Mouse (Mus musculus) liver, postnatal 0 days (tissue): Measurements from ENCODE around the gene Poc1b. TPM values are rescaled to one million over a fixed set of nuclear protein-coding genes. Genes with fewer than 3 reads are reported as not detected.

ENCODE experiments used
- ATAC-seq: fragments of 200-750 bp; cut with Nextera tagmentation; 2 replicates; pipeline ENCODE4 v1.8.0; 2017; ENCODE audit warnings: mild to moderate bottlenecking, moderate library complexity
- DNase-seq: peaks from one replicate; pipeline ENCODE4 v3.0.0-alpha.2; 2016
- H3K27ac ChIP-seq: fragments of 300-500 bp; sonication (generic); 2 replicates; pipeline ENCODE4 v1.5.1; 2014; ENCODE audit warnings: antibody characterized with exemption, moderate library complexity, mild to moderate bottlenecking, low read depth
- H3K27me3 ChIP-seq: fragments of 300-500 bp; sonication (generic); 2 replicates; pipeline ENCODE4 v1.6.1; 2014; ENCODE audit warnings: low read length, control low read depth, mixed read lengths; ENCODE audit not compliant: insufficient read depth
- H3K36me3 ChIP-seq: fragments of 300-500 bp; sonication (generic); replicated peaks from 2 replicates; pipeline ENCODE4 v1.6.1; 2014; ENCODE audit warnings: mild to moderate bottlenecking, control low read depth, low read length, moderate library complexity, mixed read lengths; ENCODE audit not compliant: insufficient read depth
- H3K4me1 ChIP-seq: fragments of 300-500 bp; sonication (generic); 2 replicates; pipeline ENCODE4 v1.6.1; 2014; ENCODE audit warnings: antibody characterized with exemption, mild to moderate bottlenecking, control low read depth; ENCODE audit not compliant: insufficient read depth
- H3K4me2 ChIP-seq: fragments of 300-500 bp; sonication (generic); 2 replicates; pipeline ENCODE4 v1.6.1; 2014; ENCODE audit warnings: low read depth, mild to moderate bottlenecking, low read length, moderate library complexity, mixed read lengths
- H3K4me3 ChIP-seq: fragments of 300-500 bp; sonication (generic); 2 replicates; pipeline ENCODE4 v1.5.1; 2014; ENCODE audit warnings: low read depth, low read length
- H3K9ac ChIP-seq: fragments of 300-500 bp; sonication (generic); replicated peaks from 2 replicates; pipeline ENCODE4 v1.6.1; 2014; ENCODE audit warnings: mild to moderate bottlenecking, moderate library complexity
- H3K9me3 ChIP-seq: fragments of 300-500 bp; sonication (generic); 2 replicates; pipeline ENCODE4 v1.6.1; 2016; ENCODE audit warnings: mild to moderate bottlenecking, control low read depth, low read length, mixed read lengths
- CTCF ChIP-seq: sonication (generic); IDR thresholded peaks from 2 replicates; pipeline ENCODE4 v1.5.1; 2016; ENCODE audit warnings: antibody characterized with exemption, low read depth
- EP300 ChIP-seq: IDR thresholded peaks from 2 replicates; pipeline ENCODE4 v1.6.1; 2016; ENCODE audit warnings: antibody characterized with exemption, low read depth, mild to moderate bottlenecking
- WGBS: fragments of 180-500 bp; shearing (Covaris S2); extraction: QIAGEN DNeasy Blood & Tissue Kit; methylation state at CpG from one replicate; pipeline ENCODE4 v1.1.7; 2014; ENCODE audit not compliant: insufficient replicate concordance; 5-methylcytosine and 5-hydroxymethylcytosine counted together
- polyA plus RNA-seq: library from polyadenylated mRNA; unstranded; fragments of >200 nt; fragmentation: Nextera tagmentation; extraction: Ambion mirVana; gene quantifications from 2 replicates; pipeline ENCODE4 v1.2.1, GENCODE M21; 2015

Gene Poc1b
- polyA plus RNA-seq, 1 experiment from 2014 or later, result 3.9 TPM

DNA sequence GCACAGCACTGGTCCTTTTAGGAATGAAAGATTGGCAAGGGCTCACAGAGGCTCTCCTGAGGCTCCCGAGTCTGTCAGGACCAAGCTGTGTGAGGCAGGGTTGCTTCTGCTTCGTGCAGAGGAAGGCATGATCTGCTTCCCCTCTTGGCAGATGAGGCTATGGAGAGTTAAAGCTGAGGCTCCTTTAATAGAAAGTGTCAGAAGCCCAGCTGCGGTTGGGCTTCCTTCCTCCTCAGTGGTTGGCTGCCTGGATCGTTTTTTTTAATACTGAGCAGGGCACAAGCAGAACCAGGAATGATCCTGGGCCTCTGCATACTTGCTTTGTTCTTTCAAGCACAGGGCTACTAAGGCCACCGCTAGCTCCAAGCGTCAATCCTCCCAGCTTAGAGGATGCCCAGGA is 23.8 kb downstream of the Poc1b start:
- Histone ChIP-seq H3K4me3 (no peak overlapping the region), H3K9ac (no peak overlapping the region), H3K4me1 (peaks cover 9% of the 10 kb centered on the region), H3K4me2 (peak overlapping the region; percentile 29; the same call in 1 of the 2 replicates), H3K9me3 (no peaks in the 10 kb centered on the region), H3K36me3 (no peaks in the 10 kb centered on the region; the same call in 1 of the 2 replicates), H3K27me3 (no peaks in the 10 kb centered on the region), H3K27ac (peak overlapping the region; percentile 67)
- ATAC-seq (peak; percentile 31), DNase-seq (no peak)
- TF ChIP-seq EP300 (no peak), CTCF (no peak)
- WGBS, result 24% methylated on average over 6 of the region's 6 CpGs

DNA sequence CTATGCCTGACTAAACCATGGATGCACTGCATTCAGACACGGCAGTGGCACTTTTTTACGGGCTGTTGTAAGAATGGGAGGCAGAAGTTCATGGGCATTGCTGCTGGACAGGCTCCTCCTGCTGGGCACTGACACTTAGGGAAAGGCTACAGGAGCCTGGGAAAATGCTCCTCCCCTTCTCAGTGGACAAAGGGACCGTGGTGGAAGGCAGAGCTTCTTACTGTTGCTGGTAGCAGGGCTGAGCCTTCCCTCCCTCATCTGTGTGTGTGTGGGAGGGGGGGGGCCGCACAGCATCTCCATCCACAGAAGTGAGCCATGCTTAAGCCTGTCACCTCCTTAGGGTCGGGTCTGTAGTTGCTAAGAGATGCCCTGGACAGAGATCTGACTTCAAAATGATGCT is 24.5 kb downstream of the Poc1b start:
- Histone ChIP-seq H3K9me3 (no peaks in the 10 kb centered on the region), H3K9ac (no peak overlapping the region), H3K4me1 (peaks cover 9% of the 10 kb centered on the region), H3K4me3 (no peak overlapping the region), H3K36me3 (no peaks in the 10 kb centered on the region; the same call in 1 of the 2 replicates), H3K27me3 (no peaks in the 10 kb centered on the region), H3K4me2 (0 out of 2 replicates have a peak overlapping the region, but pooled peaks have one; percentile 29), H3K27ac (0 out of 2 replicates have a peak overlapping the region, but pooled peaks have one; percentile 49)
- no peak for TF ChIP-seq EP300
- TF ChIP-seq CTCF, result peak; percentile 20; the same call in 1 of the 2 replicates
- DNase-seq (no peak), ATAC-seq (no peak)
- 64% methylated on average over 5 of the region's 5 CpGs for WGBS

DNA sequence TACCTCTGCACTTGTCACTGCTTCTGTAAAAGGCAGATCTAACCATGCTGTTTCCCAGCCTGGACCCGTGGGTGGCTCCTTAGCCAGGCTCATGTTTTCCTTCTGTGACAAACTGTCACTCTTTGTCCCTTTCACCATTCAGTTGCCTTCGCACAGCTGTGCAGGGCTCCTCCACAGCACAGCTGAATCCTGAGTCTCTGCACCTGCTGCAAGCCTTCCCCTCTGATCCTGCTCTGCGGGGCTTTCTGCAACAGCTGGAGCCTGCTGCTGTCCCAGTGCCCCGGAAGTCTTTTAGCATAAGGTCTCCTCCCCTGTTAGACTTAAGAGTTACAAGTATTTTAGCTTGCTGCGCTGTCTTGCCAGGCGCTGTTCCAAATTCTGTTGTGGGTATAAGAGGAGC is 25.4 kb downstream of the Poc1b start:
- no peaks in the 10 kb centered on the region for H3K9me3 ChIP-seq
- WGBS, result 67% methylated on average over 6 of the region's 6 CpGs
- H3K27ac ChIP-seq, result no peak overlapping the region; the same call in 1 of the 2 replicates
- peak; percentile 58 for ATAC-seq
- H3K27me3 ChIP-seq, result no peaks in the 10 kb centered on the region
- H3K4me3 ChIP-seq, result no peak overlapping the region
- H3K9ac ChIP-seq, result no peak overlapping the region
- no peaks in the 10 kb centered on the region; the same call in 1 of the 2 replicates for H3K36me3 ChIP-seq
- TF ChIP-seq EP300 (no peak), CTCF (no peak)
- H3K4me2 ChIP-seq, result no peak overlapping the region
- peaks cover 9% of the 10 kb centered on the region for H3K4me1 ChIP-seq
- DNase-seq, result peak; percentile 44

DNA sequence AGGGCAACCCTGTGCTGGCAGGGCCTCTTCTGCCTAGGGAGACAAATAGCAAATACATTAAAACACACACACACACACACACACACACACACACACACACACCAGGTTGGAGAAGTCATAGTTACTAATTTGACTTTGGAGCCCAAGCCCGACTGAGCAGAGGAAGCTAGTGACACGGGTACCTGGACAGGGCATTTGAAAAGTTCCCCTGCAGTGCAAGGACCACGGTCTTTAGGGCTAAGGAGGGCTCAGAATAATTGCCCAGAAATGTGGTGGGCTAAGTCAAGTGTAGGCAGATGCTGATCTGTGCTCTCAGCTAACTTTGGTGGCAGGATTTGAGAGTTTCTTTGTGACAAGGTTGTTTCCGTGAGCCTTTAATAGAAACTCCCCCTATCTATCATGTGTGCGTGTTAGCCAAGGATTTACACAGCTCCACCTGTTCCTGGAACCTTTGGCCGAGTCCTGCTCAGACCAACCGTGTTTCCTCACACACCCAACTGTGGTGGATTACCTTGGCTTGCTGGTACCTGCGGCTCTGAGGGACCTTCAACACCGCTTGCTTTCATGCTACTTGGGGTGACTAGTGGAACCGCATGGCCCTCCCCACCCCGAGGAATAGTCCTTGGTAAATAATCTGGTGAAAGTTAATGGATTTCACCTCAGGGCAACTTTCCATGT is 25.9 kb downstream of the Poc1b start:
- no peak for DNase-seq
- peaks cover 4% of the 10 kb centered on the region for H3K4me1 ChIP-seq
- H3K36me3 ChIP-seq, result no peaks in the 10 kb centered on the region; the same call in 1 of the 2 replicates
- TF ChIP-seq CTCF (no peak), EP300 (no peak)
- H3K27ac ChIP-seq, result no peak overlapping the region; the same call in 1 of the 2 replicates
- H3K4me3 ChIP-seq, result no peak overlapping the region
- no peak overlapping the region for H3K9ac ChIP-seq
- no peak overlapping the region for H3K4me2 ChIP-seq
- WGBS, result 78% methylated on average over 11 of the region's 11 CpGs
- ATAC-seq, result no peak
- no peaks in the 10 kb centered on the region for H3K27me3 ChIP-seq
- no peaks in the 10 kb centered on the region for H3K9me3 ChIP-seq

DNA sequence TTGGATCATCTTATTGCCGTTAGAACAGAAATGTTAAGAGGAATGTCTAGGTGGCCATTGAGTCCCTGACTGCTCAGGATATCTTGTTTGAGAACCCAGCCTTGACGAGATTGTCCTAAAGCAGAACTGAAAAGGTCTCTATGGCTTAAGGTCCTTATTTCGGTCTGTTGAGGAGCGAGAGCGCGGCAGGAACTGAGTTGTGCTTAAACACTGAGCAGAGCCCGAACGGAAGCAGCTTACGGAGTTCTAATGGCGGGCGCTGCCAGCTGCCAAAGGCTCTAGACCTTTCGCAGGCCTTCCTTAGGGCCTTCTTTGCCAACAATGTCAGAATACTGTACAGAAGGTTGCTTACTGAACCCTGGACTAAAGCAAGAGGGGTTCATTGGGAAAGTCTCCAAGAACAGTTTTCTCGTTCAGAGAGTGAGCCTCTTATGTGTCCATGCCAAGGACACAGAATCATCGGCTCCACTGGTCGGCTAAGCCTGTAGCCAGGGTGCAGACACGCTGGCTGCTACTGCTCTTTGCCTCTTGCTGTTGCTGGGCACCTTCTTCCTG is 26.6 kb downstream of the Poc1b start:
- 86% methylated on average over 16 of the region's 16 CpGs for WGBS
- Histone ChIP-seq H3K9me3 (no peaks in the 10 kb centered on the region), H3K27me3 (no peaks in the 10 kb centered on the region), H3K9ac (no peak overlapping the region), H3K4me3 (no peak overlapping the region), H3K4me2 (no peak overlapping the region), H3K27ac (no peak overlapping the region), H3K36me3 (no peaks in the 10 kb centered on the region; the same call in 1 of the 2 replicates), H3K4me1 (peaks cover 3% of the 10 kb centered on the region; the same call in 1 of the 2 replicates)
- DNase-seq (no peak), ATAC-seq (no peak)
- TF ChIP-seq EP300 (no peak), CTCF (no peak)

DNA sequence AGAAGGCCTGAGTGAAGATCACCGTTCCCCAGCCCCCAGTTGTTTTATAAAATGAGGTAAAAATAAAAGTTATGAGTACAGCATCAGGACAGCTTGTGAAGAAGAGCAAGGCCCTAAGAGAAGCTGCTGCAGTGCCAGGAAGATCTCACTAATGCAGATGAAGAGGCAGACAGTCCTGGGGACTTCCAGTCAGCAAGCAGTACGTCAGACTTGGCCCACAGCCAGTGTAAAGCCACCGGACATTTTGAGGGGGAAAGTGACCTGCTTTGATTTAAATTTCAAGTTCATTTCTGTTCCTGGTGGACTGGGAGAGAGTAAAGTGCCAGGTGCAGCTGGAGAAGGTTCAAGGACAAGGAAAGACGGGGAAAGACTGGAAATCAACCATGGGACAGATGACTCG is 29.5 kb downstream of the Poc1b start:
- H3K9me3 ChIP-seq, result no peaks in the 10 kb centered on the region
- DNase-seq (peak; percentile 37), ATAC-seq (no peak)
- H3K27me3 ChIP-seq, result no peaks in the 10 kb centered on the region
- H3K9ac ChIP-seq, result no peak overlapping the region
- no peaks in the 10 kb centered on the region for H3K4me1 ChIP-seq
- H3K36me3 ChIP-seq, result no peaks in the 10 kb centered on the region
- no peak overlapping the region for H3K27ac ChIP-seq
- WGBS, result 64% methylated on average over 5 of the region's 5 CpGs
- H3K4me2 ChIP-seq, result no peak overlapping the region
- no peak overlapping the region for H3K4me3 ChIP-seq
- no peak for TF ChIP-seq EP300
- no peak for TF ChIP-seq CTCF
